Mouse (Mus musculus) kidney, embryonic 16.5 days (tissue): ENCODE data around the gene Ctnnd1. TPM values are rescaled to one million over a fixed set of nuclear protein-coding genes. Genes with fewer than 3 reads are reported as not detected.

ENCODE experiments used
- ATAC-seq: fragments of 200-750 bp; cut with Nextera tagmentation; 2 replicates; pipeline ENCODE4 v1.8.0; 2017; ENCODE audit warnings: moderate TSS enrichment; ENCODE audit not compliant: low FRiP score, low TSS enrichment
- H3K27ac ChIP-seq: fragments of 300-500 bp; sonication (generic); 2 replicates; pipeline ENCODE4 v1.5.1; 2014; ENCODE audit warnings: low read length
- H3K27me3 ChIP-seq: fragments of 300-500 bp; sonication (generic); 2 replicates; pipeline ENCODE4 v1.6.1; 2014; ENCODE audit warnings: low read length, control low read depth, mixed read lengths; ENCODE audit not compliant: insufficient read depth
- H3K36me3 ChIP-seq: fragments of 300-500 bp; sonication (generic); 2 replicates; pipeline ENCODE4 v1.6.1; 2014; ENCODE audit warnings: low read length, control low read depth, mixed read lengths; ENCODE audit not compliant: insufficient read depth
- H3K4me1 ChIP-seq: fragments of 300-500 bp; sonication (generic); 2 replicates; pipeline ENCODE4 v1.6.1; 2014; ENCODE audit warnings: low read length, control low read depth, mixed read lengths; ENCODE audit not compliant: insufficient read depth
- H3K4me2 ChIP-seq: fragments of 300-500 bp; sonication (generic); replicated peaks from 2 replicates; pipeline ENCODE4 v1.6.1; 2014; ENCODE audit warnings: low read depth, low read length
- H3K4me3 ChIP-seq: fragments of 300-500 bp; sonication (generic); 2 replicates; pipeline ENCODE4 v1.5.1; 2014; ENCODE audit warnings: mild to moderate bottlenecking, low read length
- H3K9ac ChIP-seq: fragments of 300-500 bp; sonication (generic); replicated peaks from 2 replicates; pipeline ENCODE4 v1.6.1; 2014; ENCODE audit warnings: low read length
- H3K9me3 ChIP-seq: fragments of 300-500 bp; sonication (generic); 2 replicates; pipeline ENCODE4 v1.6.1; 2016; ENCODE audit warnings: low read length, control low read depth
- WGBS: fragments of 180-500 bp; shearing (Covaris S2); extraction: QIAGEN DNeasy Blood & Tissue Kit; methylation state at CpG from one replicate; pipeline ENCODE4 v1.1.7; 2014; 5-methylcytosine and 5-hydroxymethylcytosine counted together
- polyA plus RNA-seq: library from polyadenylated mRNA; unstranded; fragments of >200 nt; fragmentation: Nextera tagmentation; extraction: Ambion mirVana; gene quantifications from 2 replicates; pipeline ENCODE4 v1.2.1, GENCODE M21; 2015

Ctnnd1 gene
- polyA plus RNA-seq = 55.7 and 59.3 TPM in 2 replicates

DNA sequence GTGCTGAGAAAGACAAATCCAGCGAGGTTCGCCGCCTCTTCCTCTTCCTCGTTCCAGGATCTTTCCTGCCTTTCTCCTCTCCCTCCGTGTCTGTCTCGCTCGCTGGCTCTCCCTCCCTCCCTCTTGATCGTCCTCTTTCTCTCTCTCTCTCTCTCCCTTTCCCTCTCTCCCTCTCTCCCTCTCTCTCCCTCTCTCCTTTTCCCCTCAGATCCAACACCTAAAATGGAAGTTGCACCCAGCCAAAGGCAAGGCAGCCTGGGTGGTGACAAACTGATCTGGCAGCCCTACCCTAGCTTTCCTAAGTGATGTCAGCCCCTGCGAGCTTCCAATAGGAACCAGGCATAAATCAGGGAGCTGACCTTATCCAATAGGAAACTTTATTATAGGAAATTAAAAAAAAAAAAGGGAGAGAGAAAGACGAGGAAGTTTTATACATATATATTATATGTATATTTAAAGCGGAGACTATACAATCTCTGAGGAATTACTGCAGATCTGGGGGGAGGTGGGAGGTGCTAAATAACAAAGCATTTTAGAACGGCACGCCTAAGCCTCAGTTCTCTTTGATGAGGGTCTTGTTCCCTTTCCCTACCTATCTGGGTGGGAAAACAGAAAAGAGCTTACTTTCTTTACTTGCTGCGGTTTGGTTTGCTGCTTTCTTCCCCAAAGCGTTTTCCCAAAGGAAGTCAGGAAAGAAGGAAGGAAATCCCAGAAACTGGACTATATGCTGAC, at the start of gene Ctnnd1:
Ctnnd1 (minus strand) TSS at position 302 of the 732 bp plus-strand sequence.
- peak; percentile 98 for ATAC-seq
- peak within 1 kb of the TSS; percentile 69 for H3K4me2 ChIP-seq
- WGBS = 0% methylated on average over 15 of the region's 15 CpGs

GRCm38 (mm10) chr2:84695007-84695695, 44.6 kb upstream of the Ctnnd1 start:
- no peak overlapping the region for H3K4me2 ChIP-seq
- H3K4me1 ChIP-seq = no peaks in the 10 kb centered on the region
- no peaks in the 10 kb centered on the region for H3K9me3 ChIP-seq
- no peak for ATAC-seq
- no peak overlapping the region for H3K4me3 ChIP-seq
- H3K9ac ChIP-seq = no peak overlapping the region
- peaks cover 55% of the 10 kb centered on the region for H3K36me3 ChIP-seq
- no peaks in the 10 kb centered on the region for H3K27me3 ChIP-seq
- no peak overlapping the region for H3K27ac ChIP-seq
- 87% methylated on average over 5 of the region's 5 CpGs for WGBS

More for the DNA sequence above, at the start of gene Ctnnd1:
- Histone ChIP-seq H3K4me1 (peaks cover 13% of the 10 kb centered on the region), H3K27ac (peak within 1 kb of the TSS; percentile 99), H3K4me3 (peak within 1 kb of the TSS; percentile 81), H3K9ac (peak within 1 kb of the TSS; percentile 93), H3K36me3 (peaks cover 4% of the 10 kb centered on the region; the same call in 1 of the 2 replicates), H3K9me3 (no peaks in the 10 kb centered on the region), H3K27me3 (no peaks in the 10 kb centered on the region)

- WGBS = 93% methylated on average over 12 of the region's 12 CpGs
Observed at GRCm38 (mm10) chr2:84690050-84690449, 39.5 kb upstream of the Ctnnd1 start.

DNA sequence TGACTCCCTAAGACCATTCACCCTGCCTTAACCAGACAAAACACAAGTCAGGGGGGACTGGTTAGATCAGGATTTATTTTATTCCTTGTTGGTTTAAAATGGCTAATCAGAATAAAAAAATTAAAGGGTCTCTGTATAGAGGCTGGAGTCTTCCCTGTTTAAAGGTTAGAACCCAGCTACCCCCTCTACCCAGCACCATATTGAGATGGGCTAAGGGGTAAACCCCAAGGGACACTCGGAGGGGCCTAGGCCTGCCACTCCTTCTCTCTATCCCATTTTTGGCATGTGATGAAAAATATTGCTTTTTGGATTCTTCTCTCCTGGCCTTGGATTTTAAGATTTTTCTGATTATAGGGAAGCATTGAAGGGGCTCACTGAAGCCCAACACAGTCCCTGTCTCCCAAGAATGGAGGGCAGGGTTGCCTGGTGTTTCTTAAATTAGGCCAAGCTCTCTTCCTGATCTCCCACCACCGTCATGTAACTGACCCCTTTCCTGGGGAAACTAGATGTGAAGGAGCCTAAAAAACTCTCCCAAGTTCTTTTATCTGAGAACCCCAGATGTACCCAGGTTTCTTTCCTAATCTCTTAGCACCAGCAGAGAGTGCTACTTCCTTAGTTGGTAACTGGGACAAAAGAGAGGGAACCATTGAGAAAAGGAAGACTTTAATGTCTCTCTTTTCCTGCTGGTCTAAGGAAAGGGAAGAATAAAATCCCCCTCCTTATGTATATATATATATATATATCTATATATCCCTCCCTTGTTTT, 37.7 kb upstream of the Ctnnd1 start:
- Histone ChIP-seq H3K9me3 (no peaks in the 10 kb centered on the region), H3K4me3 (no peak overlapping the region), H3K9ac (no peak overlapping the region), H3K27me3 (no peaks in the 10 kb centered on the region), H3K27ac (no peak overlapping the region), H3K36me3 (peaks cover 76% of the 10 kb centered on the region), H3K4me1 (no peaks in the 10 kb centered on the region), H3K4me2 (no peak overlapping the region)
- 80% methylated on average over 2 of the region's 2 CpGs for WGBS
- ATAC-seq = no peak

More at GRCm38 (mm10) chr2:84690050-84690449, 39.5 kb upstream of the Ctnnd1 start:
- H3K4me3 ChIP-seq = no peak overlapping the region
- H3K9ac ChIP-seq = no peak overlapping the region
- no peak overlapping the region for H3K4me2 ChIP-seq
- ATAC-seq = no peak
- peaks cover 75% of the 10 kb centered on the region for H3K36me3 ChIP-seq
- H3K4me1 ChIP-seq = no peaks in the 10 kb centered on the region
- H3K27me3 ChIP-seq = no peaks in the 10 kb centered on the region
- H3K27ac ChIP-seq = no peak overlapping the region
- no peaks in the 10 kb centered on the region for H3K9me3 ChIP-seq

- Histone ChIP-seq H3K9me3 (no peaks in the 10 kb centered on the region), H3K4me1 (peaks cover 8% of the 10 kb centered on the region), H3K36me3 (peaks cover 36% of the 10 kb centered on the region), H3K9ac (no peak overlapping the region), H3K4me2 (no peak overlapping the region), H3K27ac (no peak overlapping the region), H3K27me3 (no peaks in the 10 kb centered on the region), H3K4me3 (no peak overlapping the region)
- WGBS = 79% methylated on average over 6 of the region's 6 CpGs
- ATAC-seq = no peak
Observed at GRCm38 (mm10) chr2:84682605-84683183, 32.1 kb upstream of the Ctnnd1 start.

- Histone ChIP-seq H3K9ac (peak within 1 kb of the TSS; percentile 92), H3K27ac (peak within 1 kb of the TSS; percentile 72), H3K9me3 (no peaks in the 10 kb centered on the region), H3K4me1 (peaks cover 21% of the 10 kb centered on the region), H3K36me3 (peaks cover 24% of the 10 kb centered on the region), H3K4me3 (peak within 1 kb of the TSS; percentile 97), H3K27me3 (no peaks in the 10 kb centered on the region), H3K4me2 (peak within 1 kb of the TSS; percentile 76)
- 17% methylated on average over 8 of the region's 8 CpGs for WGBS
- ATAC-seq = no peak
Observed at GRCm38 (mm10) chr2:84679016-84679415, 28.5 kb upstream of the Ctnnd1 start, which contains the start of gene Tmx2. Gene Tmx2 (minus strand): TSS chr2:84679140.

- peak; percentile 100 for ATAC-seq
- Histone ChIP-seq H3K27me3 (no peaks in the 10 kb centered on the region), H3K4me2 (peak within 1 kb of the TSS; percentile 84), H3K4me1 (peaks cover 21% of the 10 kb centered on the region), H3K27ac (peak within 1 kb of the TSS; percentile 76), H3K36me3 (peaks cover 30% of the 10 kb centered on the region), H3K9me3 (no peaks in the 10 kb centered on the region), H3K4me3 (peak within 1 kb of the TSS; percentile 97), H3K9ac (peak within 1 kb of the TSS; percentile 92)
- WGBS = under 1% methylated on average over 44 of the region's 44 CpGs
Observed at GRCm38 (mm10) chr2:84677968-84678880, 27.7 kb upstream of the Ctnnd1 start, which contains the start of the genes Gm28635 and Med19. Gene Gm28635 (minus strand): TSS chr2:84678041. Gene Med19 (plus strand): TSS chr2:84678402.

DNA sequence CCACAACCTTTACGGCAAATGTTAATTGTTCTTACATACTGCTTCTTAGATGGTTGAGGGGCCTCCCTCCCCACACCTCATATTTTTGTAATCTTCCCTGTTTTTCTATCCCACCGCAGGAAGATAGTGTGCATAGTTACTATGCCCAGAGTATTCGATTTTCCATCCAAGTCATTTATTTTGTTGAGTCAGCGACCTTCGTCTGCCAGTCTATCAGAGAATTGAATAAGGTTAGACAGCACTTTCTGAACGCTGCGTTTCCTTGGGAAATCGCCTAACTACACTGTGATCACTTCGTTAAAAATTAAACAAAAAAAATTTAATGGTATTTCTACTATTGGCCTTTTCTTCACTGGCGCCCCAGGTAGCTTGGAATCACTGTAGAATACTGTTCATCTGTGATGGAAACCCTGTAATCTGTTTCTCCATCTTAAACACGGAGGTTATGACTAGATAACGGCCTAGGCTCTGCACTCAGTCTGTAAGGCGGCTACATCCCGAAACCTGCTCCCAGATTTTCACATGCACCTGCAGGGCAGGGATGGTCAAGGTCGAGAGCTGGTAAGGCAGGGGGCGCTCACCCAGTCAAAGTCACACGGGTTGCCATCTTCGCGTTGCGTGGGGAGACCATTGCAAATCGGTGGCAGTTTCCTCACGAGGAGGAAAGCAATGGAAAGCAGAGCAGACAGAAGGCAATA, 26.9 kb upstream of the Ctnnd1 start:
- Histone ChIP-seq H3K9ac (peak overlapping the region; percentile 76), H3K4me3 (peak overlapping the region; percentile 97), H3K9me3 (no peaks in the 10 kb centered on the region), H3K4me2 (peak overlapping the region; percentile 84), H3K27ac (peak overlapping the region; percentile 76), H3K27me3 (no peaks in the 10 kb centered on the region), H3K36me3 (peaks cover 36% of the 10 kb centered on the region), H3K4me1 (peaks cover 21% of the 10 kb centered on the region)
- WGBS = 10% methylated on average over 22 of the region's 22 CpGs
- peak; percentile 58 for ATAC-seq
